15 mouse cellular contexts compared by ENCODE assay signal in genomic region chr14:76605931-76606534, GRCm38 (mm10). TPM values are rescaled to one million over a fixed set of nuclear protein-coding genes. Genes with fewer than 3 reads are reported as not detected.
A peak's percentile ranks its signal among the peaks of the same experiment; 100 is the strongest.
DNase-seq lines count a peak whose midpoint lies in the region; ATAC-seq and TF ChIP-seq lines count a peak whose summit lies in the region.
"Had no signal": no experiment of that assay in that cellular context is flagged by ENCODE, and none has a peak within 500 bp of the region (broad histone marks: within the 10 kb centered on the region; RNA-seq: fewer than 3 reads in every experiment).

No protein-coding gene starts in this region.

- 0 out of 2 replicates have a peak overlapping the region, but pooled peaks have one; percentile 15 for H3K27ac ChIP-seq in forebrain, postnatal 0 days (ENCODE audit: low read depth, low read length)
- no peak overlapping the region for H3K27ac ChIP-seq in forebrain, embryonic 16.5 days (ENCODE audit: low read length)
- H3K27ac ChIP-seq in embryonic facial prominence, embryonic 15.5 days (replicated peaks), result peak overlapping the region; percentile 56
- 0 out of 2 replicates have a peak overlapping the region, but pooled peaks have one; percentile 5 for H3K27ac ChIP-seq in stomach, embryonic 15.5 days
- H3K27ac ChIP-seq: heart, adult 2 months; kidney, postnatal 0 days; liver, embryonic 12.5 days; midbrain, embryonic 15.5 days had no signal

- no peak overlapping the region for H3K4me2 ChIP-seq in forebrain, postnatal 0 days (ENCODE audit: low read depth)
- H3K4me2 ChIP-seq in forebrain, embryonic 16.5 days (ENCODE audit: low read length), result no peak overlapping the region
- no peak overlapping the region for H3K4me2 ChIP-seq in embryonic facial prominence, embryonic 15.5 days (replicated peaks)
- no peak overlapping the region for H3K4me2 ChIP-seq in stomach, embryonic 15.5 days
- H3K4me2 ChIP-seq: liver, embryonic 12.5 days; midbrain, embryonic 15.5 days had no signal

- TF ChIP-seq CTCF in forebrain, postnatal 0 days (IDR thresholded peaks at IDR 0.05; ENCODE audit: low read depth), result no peak

- H3K9me3 ChIP-seq in forebrain, postnatal 0 days (ENCODE audit: low read length), result no peaks in the 10 kb centered on the region
- H3K9me3 ChIP-seq in forebrain, embryonic 16.5 days (ENCODE audit: control insufficient read depth, low read length), result no peaks in the 10 kb centered on the region
- H3K9me3 ChIP-seq in embryonic facial prominence, embryonic 15.5 days (replicated peaks), result no peaks in the 10 kb centered on the region
- H3K9me3 ChIP-seq in stomach, embryonic 15.5 days, result no peaks in the 10 kb centered on the region
- H3K9me3 ChIP-seq: liver, embryonic 12.5 days; midbrain, embryonic 15.5 days had no signal

- no peaks in the 10 kb centered on the region for H3K27me3 ChIP-seq in forebrain, postnatal 0 days (ENCODE audit: insufficient read depth, low read length)
- H3K27me3 ChIP-seq in forebrain, embryonic 16.5 days (replicated peaks; ENCODE audit: control insufficient read depth, insufficient read depth, low read length), result no peaks in the 10 kb centered on the region
- H3K27me3 ChIP-seq in embryonic facial prominence, embryonic 15.5 days, result no peaks in the 10 kb centered on the region
- no peaks in the 10 kb centered on the region for H3K27me3 ChIP-seq in stomach, embryonic 15.5 days (replicated peaks)
- H3K27me3 ChIP-seq: liver, embryonic 12.5 days; midbrain, embryonic 15.5 days had no signal

- no peak overlapping the region for H3K9ac ChIP-seq in forebrain, postnatal 0 days
- H3K9ac ChIP-seq in forebrain, embryonic 16.5 days (replicated peaks; ENCODE audit: low read depth, low read length), result no peak overlapping the region
- no peak overlapping the region for H3K9ac ChIP-seq in embryonic facial prominence, embryonic 15.5 days
- no peak overlapping the region for H3K9ac ChIP-seq in stomach, embryonic 15.5 days
- H3K9ac ChIP-seq: liver, embryonic 12.5 days; midbrain, embryonic 15.5 days had no signal

- intact Hi-C loops in left cerebral cortex, postnatal 25 days (cut with DNase I), result no loop called here
- intact Hi-C loops in left cerebral cortex, postnatal 36 days (cut with DNase I), result no loop called here

- H3K4me3 ChIP-seq in forebrain, postnatal 0 days (ENCODE audit: low read depth, low read length), result no peak overlapping the region
- H3K4me3 ChIP-seq in forebrain, embryonic 16.5 days (replicated peaks; ENCODE audit: low read length), result no peak overlapping the region
- H3K4me3 ChIP-seq in embryonic facial prominence, embryonic 15.5 days (replicated peaks), result no peak overlapping the region
- H3K4me3 ChIP-seq in stomach, embryonic 15.5 days (replicated peaks), result no peak overlapping the region
- H3K4me3 ChIP-seq: heart, adult 2 months; liver, embryonic 12.5 days; midbrain, embryonic 15.5 days had no signal

- 57% methylated on average over 13 of the region's 13 CpGs for WGBS in forebrain, postnatal 0 days
- WGBS in forebrain, embryonic 16.5 days, result 62% methylated on average over 13 of the region's 13 CpGs
- 26% methylated on average over 13 of the region's 13 CpGs for WGBS in embryonic facial prominence, embryonic 15.5 days
- 52% methylated on average over 13 of the region's 13 CpGs for WGBS in stomach, embryonic 15.5 days

- H3K36me3 ChIP-seq in forebrain, postnatal 0 days (ENCODE audit: insufficient read depth), result no peaks in the 10 kb centered on the region
- no peaks in the 10 kb centered on the region for H3K36me3 ChIP-seq in forebrain, embryonic 16.5 days (ENCODE audit: control insufficient read depth, insufficient read depth)
- H3K36me3 ChIP-seq in embryonic facial prominence, embryonic 15.5 days, result no peaks in the 10 kb centered on the region
- no peaks in the 10 kb centered on the region for H3K36me3 ChIP-seq in stomach, embryonic 15.5 days
- H3K36me3 ChIP-seq: liver, embryonic 12.5 days; midbrain, embryonic 15.5 days had no signal

- no peak for DNase-seq in forebrain, postnatal 0 days
- peak; percentile 28 to 69 for DNase-seq in left cerebral cortex, postnatal 25 days (ENCODE audit: low spot score in 2 of 2)
- no peak for DNase-seq in left cerebral cortex, postnatal 36 days (ENCODE audit: low spot score in 2 of 2)
- DNase-seq in thymus, adult 18-20 months, result no peak
- no peak for DNase-seq in Muller cell, postnatal 12 days (ENCODE audit: inconsistent ontology term)
- DNase-seq: heart, adult 2 months; heart, postnatal 4 days; lung, postnatal 10 days; spleen, adult 18-20 months had no signal

- ATAC-seq in forebrain, postnatal 0 days, result no peak
- no peak for ATAC-seq in forebrain, embryonic 16.5 days
- no peak for ATAC-seq in embryonic facial prominence, embryonic 15.5 days (ENCODE audit: insufficient number of reproducible peaks, low FRiP score, low TSS enrichment, low read depth)
- ATAC-seq in stomach, embryonic 15.5 days (ENCODE audit: insufficient read depth, low FRiP score, low read depth), result no peak
- ATAC-seq: liver, embryonic 12.5 days; midbrain, embryonic 15.5 days had no signal

- H3K4me1 ChIP-seq in forebrain, postnatal 0 days (ENCODE audit: insufficient read depth), result peaks cover 4% of the 10 kb centered on the region; the same call in 1 of the 2 replicates
- peaks cover 10% of the 10 kb centered on the region for H3K4me1 ChIP-seq in forebrain, embryonic 16.5 days (replicated peaks; ENCODE audit: control insufficient read depth, insufficient read depth, low read length)
- H3K4me1 ChIP-seq in embryonic facial prominence, embryonic 15.5 days, result peaks cover 27% of the 10 kb centered on the region
- peaks cover 10% of the 10 kb centered on the region; the same call in 1 of the 2 replicates for H3K4me1 ChIP-seq in stomach, embryonic 15.5 days

RNA-seq across cellular contexts. Expression of gene Serp2, which starts 49.3 kb away (rescaled TPM):
- total RNA-seq in forebrain, postnatal 0 days (2014; rRNA removed), result 125 and 205 TPM in 2 replicates
- 277 and 303 TPM in 2 replicates for polyA plus RNA-seq in forebrain, postnatal 0 days (2015; fragmentation: Nextera tagmentation; extraction: Ambion mirVana)
- polyA plus RNA-seq in forebrain, embryonic 16.5 days (2015; fragmentation: Nextera tagmentation; extraction: Ambion mirVana), result 124 and 163 TPM in 2 replicates
- 100 to 1,000 TPM; 175 to 186 TPM for total RNA-seq in left cerebral cortex, postnatal 25 days (2021)
- 100 to 1,000 TPM; 171 to 200 TPM for total RNA-seq in left cerebral cortex, postnatal 36 days (2021)
- polyA plus RNA-seq in embryonic facial prominence, embryonic 15.5 days (2015; fragmentation: Nextera tagmentation; extraction: Ambion mirVana), result 7.3 and 8.3 TPM in 2 replicates
- polyA plus RNA-seq in stomach, embryonic 15.5 days (2015; fragmentation: Nextera tagmentation; extraction: Ambion mirVana), result 9.0 and 9.2 TPM in 2 replicates

Comparison
In these comparisons a context has a peak if more than half of its experiments do, and no peak if none do; other contexts are left out.
1. DNase-seq: peak in left cerebral cortex, postnatal 25 days (2 of 2); none in forebrain, postnatal 0 days (single experiment), left cerebral cortex, postnatal 36 days (0 of 2), thymus, adult 18-20 months (0 of 2) and Muller cell, postnatal 12 days (single experiment).
2. RNA of gene Serp2, which starts 49.3 kb away (polyA plus RNA-seq): 277 to 303 TPM in forebrain, postnatal 0 days and 124 to 163 TPM in forebrain, embryonic 16.5 days; 9.0 to 9.2 TPM in stomach, embryonic 15.5 days and 7.3 to 8.3 TPM in embryonic facial prominence, embryonic 15.5 days; every median in the first group is over 10 times any median in the second.